Mouse (Mus musculus): ENCODE results near the gene Med12l. TPM values are rescaled to one million over a fixed set of nuclear protein-coding genes. Genes with fewer than 3 reads are reported as not detected.

The Med12l gene
- polyA plus RNA-seq, 1 experiment from 2014 or later = 1.6 TPM

DNA sequence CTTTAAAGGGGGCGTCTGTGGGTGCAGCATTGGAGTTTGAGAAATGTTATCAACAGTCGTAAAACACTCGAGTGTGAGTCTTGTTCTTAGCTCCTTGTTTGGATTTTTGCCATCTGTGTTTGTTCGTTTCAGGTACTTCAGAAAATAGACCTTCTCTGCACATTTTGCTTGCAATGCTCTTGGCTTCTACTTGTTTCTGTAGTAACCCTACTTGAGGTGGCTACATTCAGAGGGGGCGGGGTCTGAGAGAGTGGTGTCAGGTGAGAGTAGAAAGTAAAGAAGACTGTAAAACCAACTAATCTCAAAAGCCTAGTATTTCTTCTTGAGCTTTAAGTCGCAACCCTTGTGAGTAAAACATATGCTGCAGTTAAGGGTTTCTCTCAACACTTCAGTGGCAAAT, 23.1 kb downstream of the Med12l start:
- Histone ChIP-seq H3K36me3 (ENCODE audit: control insufficient read depth, insufficient read depth, low read length) (no peaks in the 10 kb centered on the region), H3K4me2 (ENCODE audit: low read depth, severe bottlenecking) (no peak overlapping the region), H3K9me3 (ENCODE audit: control insufficient read depth, low read length) (no peaks in the 10 kb centered on the region), H3K9ac (ENCODE audit: low read length) (no peak overlapping the region), H3K27ac (replicated peaks; ENCODE audit: low read depth, low read length) (no peak overlapping the region), H3K4me1 (ENCODE audit: control insufficient read depth, insufficient read depth, low read length) (no peaks in the 10 kb centered on the region), H3K27me3 (ENCODE audit: control insufficient read depth, insufficient read depth, low read length) (no peaks in the 10 kb centered on the region), H3K4me3 (ENCODE audit: low read depth, low read length) (no peak overlapping the region)
- DNase-seq (ENCODE audit: low spot score) = no peak
- WGBS = 71% methylated on average over 6 of the region's 6 CpGs
- ATAC-seq (ENCODE audit: insufficient number of reproducible peaks, low FRiP score, low TSS enrichment, low read depth) = no peak

GRCm38 (mm10) chr3:59030986-59031385, 25.4 kb downstream of the Med12l start:
- Histone ChIP-seq H3K9me3 (ENCODE audit: control insufficient read depth, low read length) (no peaks in the 10 kb centered on the region), H3K4me3 (ENCODE audit: low read depth, low read length) (no peak overlapping the region), H3K36me3 (ENCODE audit: control insufficient read depth, insufficient read depth, low read length) (no peaks in the 10 kb centered on the region), H3K27ac (replicated peaks; ENCODE audit: low read depth, low read length) (no peak overlapping the region), H3K4me2 (ENCODE audit: low read depth, severe bottlenecking) (no peak overlapping the region), H3K4me1 (ENCODE audit: control insufficient read depth, insufficient read depth, low read length) (no peaks in the 10 kb centered on the region), H3K9ac (ENCODE audit: low read length) (no peak overlapping the region), H3K27me3 (ENCODE audit: control insufficient read depth, insufficient read depth, low read length) (no peaks in the 10 kb centered on the region)
- WGBS = 32% methylated on average over 4 of the region's 4 CpGs
- DNase-seq (ENCODE audit: low spot score) (no peak), ATAC-seq (ENCODE audit: insufficient number of reproducible peaks, low FRiP score, low TSS enrichment, low read depth) (no peak)

DNA sequence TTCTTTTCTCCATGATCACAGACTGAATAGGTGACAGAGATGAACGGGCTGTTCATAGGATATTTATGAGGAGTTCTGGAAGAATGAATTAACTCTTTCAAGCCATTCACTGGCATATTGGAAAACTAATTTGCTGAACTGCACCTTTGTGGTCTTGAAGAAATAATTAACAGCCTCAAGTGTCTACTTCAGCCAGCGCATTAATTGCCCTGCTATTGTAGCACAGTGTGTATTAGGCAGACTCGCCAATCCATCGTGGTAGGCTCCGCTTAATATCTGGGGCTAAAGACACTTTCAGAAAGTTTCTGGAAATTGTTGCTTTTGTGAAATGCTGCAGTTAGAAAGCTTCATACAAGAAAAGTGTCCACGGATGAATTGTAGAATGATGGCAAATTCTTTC, 35.9 kb downstream of the Med12l start:
- WGBS = 83% methylated on average over 6 of the region's 6 CpGs
- no peak overlapping the region for H3K4me3 ChIP-seq (ENCODE audit: low read depth, low read length)
- no peaks in the 10 kb centered on the region for H3K4me1 ChIP-seq (ENCODE audit: control insufficient read depth, insufficient read depth, low read length)
- no peak overlapping the region for H3K9ac ChIP-seq (ENCODE audit: low read length)
- DNase-seq (ENCODE audit: low spot score) (no peak), ATAC-seq (ENCODE audit: insufficient number of reproducible peaks, low FRiP score, low TSS enrichment, low read depth) (no peak)
- H3K4me2 ChIP-seq (ENCODE audit: low read depth, severe bottlenecking) = no peak overlapping the region
- H3K27me3 ChIP-seq (ENCODE audit: control insufficient read depth, insufficient read depth, low read length) = no peaks in the 10 kb centered on the region
- no peaks in the 10 kb centered on the region for H3K36me3 ChIP-seq (ENCODE audit: control insufficient read depth, insufficient read depth, low read length)
- H3K27ac ChIP-seq (replicated peaks; ENCODE audit: low read depth, low read length) = no peak overlapping the region
- no peaks in the 10 kb centered on the region for H3K9me3 ChIP-seq (ENCODE audit: control insufficient read depth, low read length)

- H3K27ac ChIP-seq (replicated peaks; ENCODE audit: low read depth, low read length) = no peak overlapping the region
- no peak overlapping the region for H3K4me2 ChIP-seq (ENCODE audit: low read depth, severe bottlenecking)
- 87% methylated on average over 17 of the region's 17 CpGs for whole genome bisulfite sequencing
- no peaks in the 10 kb centered on the region for H3K9me3 ChIP-seq (ENCODE audit: control insufficient read depth, low read length)
- no peak overlapping the region for H3K9ac ChIP-seq (ENCODE audit: low read length)
- ATAC-seq (ENCODE audit: insufficient number of reproducible peaks, low FRiP score, low TSS enrichment, low read depth) = no peak
- H3K27me3 ChIP-seq (ENCODE audit: control insufficient read depth, insufficient read depth, low read length) = no peaks in the 10 kb centered on the region
- H3K36me3 ChIP-seq (ENCODE audit: control insufficient read depth, insufficient read depth, low read length) = no peaks in the 10 kb centered on the region
- no peaks in the 10 kb centered on the region for H3K4me1 ChIP-seq (ENCODE audit: control insufficient read depth, insufficient read depth, low read length)
- DNase-seq (ENCODE audit: low spot score) = no peak
- no peak overlapping the region for H3K4me3 ChIP-seq (ENCODE audit: low read depth, low read length)
These were observed 49.4 kb downstream of the Med12l start for GRCm38 (mm10) chr3:59054834-59055535.

DNA sequence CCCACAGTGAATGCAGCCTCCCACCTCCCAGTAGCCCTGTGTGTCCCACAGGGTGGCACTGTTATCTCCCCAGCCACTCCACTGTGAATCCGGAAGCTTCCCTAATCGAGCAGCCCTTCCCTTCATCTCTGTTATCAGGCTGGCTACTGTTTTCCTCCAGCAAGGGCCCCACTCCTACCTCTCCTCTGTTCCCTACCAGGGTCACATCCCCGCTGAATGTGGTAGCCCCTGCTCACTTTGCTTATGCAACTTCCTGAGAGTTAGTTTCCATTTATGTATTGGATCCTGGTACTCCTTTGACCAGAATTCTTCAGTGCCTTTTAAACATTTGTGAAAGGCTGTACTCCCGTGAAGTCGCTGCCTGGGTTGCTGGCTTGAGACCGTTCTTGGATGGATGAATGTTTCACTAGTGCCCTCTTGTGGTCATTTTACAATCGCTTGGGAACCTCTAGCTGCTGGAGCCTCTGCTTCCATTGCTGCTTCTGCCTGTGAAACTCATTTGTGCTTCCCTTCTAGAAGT, 53.5 kb downstream of the Med12l start:
- no peak for ATAC-seq (ENCODE audit: insufficient number of reproducible peaks, low FRiP score, low TSS enrichment, low read depth)
- H3K4me1 ChIP-seq (ENCODE audit: control insufficient read depth, insufficient read depth, low read length) = no peaks in the 10 kb centered on the region
- H3K9me3 ChIP-seq (ENCODE audit: control insufficient read depth, low read length) = no peaks in the 10 kb centered on the region
- H3K36me3 ChIP-seq (ENCODE audit: control insufficient read depth, insufficient read depth, low read length) = no peaks in the 10 kb centered on the region
- no peaks in the 10 kb centered on the region for H3K27me3 ChIP-seq (ENCODE audit: control insufficient read depth, insufficient read depth, low read length)
- H3K9ac ChIP-seq (ENCODE audit: low read length) = no peak overlapping the region
- WGBS = 1% methylated on average over 7 of the region's 7 CpGs
- peak; percentile 74 for DNase-seq (ENCODE audit: low spot score)
- no peak overlapping the region for H3K27ac ChIP-seq (replicated peaks; ENCODE audit: low read depth, low read length)
- H3K4me2 ChIP-seq (ENCODE audit: low read depth, severe bottlenecking) = 0 out of 2 replicates have a peak overlapping the region, but pooled peaks have one; percentile 15
- no peak overlapping the region for H3K4me3 ChIP-seq (ENCODE audit: low read depth, low read length)

DNA sequence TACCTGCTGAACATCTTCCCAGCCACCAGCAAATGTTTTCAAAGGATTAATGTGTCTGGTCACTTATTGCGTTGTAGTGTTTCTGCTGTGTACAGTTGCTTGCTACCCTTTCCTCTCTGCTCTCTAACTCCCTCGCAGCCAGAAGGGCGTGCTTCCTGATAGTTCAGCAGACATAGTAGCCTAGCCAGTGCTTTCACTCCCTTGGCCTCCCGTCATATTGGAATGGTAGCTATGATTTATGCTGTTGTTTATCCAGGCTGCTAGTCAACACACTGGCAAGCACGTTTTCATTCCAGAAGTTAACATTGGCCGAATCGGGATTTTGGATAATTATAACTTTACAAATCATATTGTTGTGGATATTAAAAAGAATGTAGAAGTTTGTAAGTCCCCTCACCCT, 54.5 kb downstream of the Med12l start:
- ATAC-seq (ENCODE audit: insufficient number of reproducible peaks, low FRiP score, low TSS enrichment, low read depth) (no peak), DNase-seq (ENCODE audit: low spot score) (no peak)
- Histone ChIP-seq H3K9me3 (ENCODE audit: control insufficient read depth, low read length) (no peaks in the 10 kb centered on the region), H3K36me3 (ENCODE audit: control insufficient read depth, insufficient read depth, low read length) (no peaks in the 10 kb centered on the region), H3K27me3 (ENCODE audit: control insufficient read depth, insufficient read depth, low read length) (no peaks in the 10 kb centered on the region), H3K4me2 (ENCODE audit: low read depth, severe bottlenecking) (no peak overlapping the region), H3K27ac (replicated peaks; ENCODE audit: low read depth, low read length) (no peak overlapping the region), H3K4me3 (ENCODE audit: low read depth, low read length) (no peak overlapping the region), H3K4me1 (ENCODE audit: control insufficient read depth, insufficient read depth, low read length) (no peaks in the 10 kb centered on the region), H3K9ac (ENCODE audit: low read length) (no peak overlapping the region)
- WGBS = 92% methylated on average over 7 of the region's 7 CpGs

DNA sequence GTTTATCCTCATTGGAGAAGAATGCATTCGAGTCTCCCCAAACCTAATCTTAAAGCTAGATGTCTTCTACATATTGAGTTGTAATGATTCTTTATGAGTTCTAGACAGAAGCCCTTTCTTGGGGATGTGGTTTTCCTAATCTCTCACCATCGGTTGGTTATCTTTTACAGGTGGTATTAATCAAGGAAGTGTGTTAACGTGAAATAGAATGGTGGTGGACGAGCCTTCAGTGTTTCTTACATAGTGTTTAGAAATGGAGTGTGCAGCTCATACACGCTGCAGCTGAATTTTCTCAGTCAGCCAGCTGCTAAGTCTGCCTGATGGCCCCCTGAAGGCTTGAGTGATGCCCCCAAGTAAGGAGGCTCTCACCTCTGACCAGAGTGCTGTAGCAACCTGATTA, 56.5 kb downstream of the Med12l start:
- 50% methylated on average over 5 of the region's 5 CpGs for whole genome bisulfite sequencing
- H3K27me3 ChIP-seq (ENCODE audit: control insufficient read depth, insufficient read depth, low read length) = no peaks in the 10 kb centered on the region
- H3K9ac ChIP-seq (ENCODE audit: low read length) = no peak overlapping the region
- H3K4me2 ChIP-seq (ENCODE audit: low read depth, severe bottlenecking) = no peak overlapping the region
- DNase-seq (ENCODE audit: low spot score) (no peak), ATAC-seq (ENCODE audit: insufficient number of reproducible peaks, low FRiP score, low TSS enrichment, low read depth) (no peak)
- no peaks in the 10 kb centered on the region for H3K36me3 ChIP-seq (ENCODE audit: control insufficient read depth, insufficient read depth, low read length)
- H3K4me1 ChIP-seq (ENCODE audit: control insufficient read depth, insufficient read depth, low read length) = no peaks in the 10 kb centered on the region
- no peaks in the 10 kb centered on the region for H3K9me3 ChIP-seq (ENCODE audit: control insufficient read depth, low read length)
- no peak overlapping the region for H3K27ac ChIP-seq (replicated peaks; ENCODE audit: low read depth, low read length)
- H3K4me3 ChIP-seq (ENCODE audit: low read depth, low read length) = no peak overlapping the region

GRCm38 (mm10) chr3:59063431-59063830, 57.8 kb downstream of the Med12l start:
- 89% methylated on average over 4 of the region's 4 CpGs for WGBS
- DNase-seq (ENCODE audit: low spot score) = no peak
- no peak overlapping the region for H3K4me2 ChIP-seq (ENCODE audit: low read depth, severe bottlenecking)
- H3K9me3 ChIP-seq (ENCODE audit: control insufficient read depth, low read length) = no peaks in the 10 kb centered on the region
- H3K27me3 ChIP-seq (ENCODE audit: control insufficient read depth, insufficient read depth, low read length) = no peaks in the 10 kb centered on the region
- no peak overlapping the region for H3K4me3 ChIP-seq (ENCODE audit: low read depth, low read length)
- ATAC-seq (ENCODE audit: insufficient number of reproducible peaks, low FRiP score, low TSS enrichment, low read depth) = no peak
- H3K4me1 ChIP-seq (ENCODE audit: control insufficient read depth, insufficient read depth, low read length) = no peaks in the 10 kb centered on the region
- no peak overlapping the region for H3K9ac ChIP-seq (ENCODE audit: low read length)
- H3K36me3 ChIP-seq (ENCODE audit: control insufficient read depth, insufficient read depth, low read length) = no peaks in the 10 kb centered on the region
- H3K27ac ChIP-seq (replicated peaks; ENCODE audit: low read depth, low read length) = no peak overlapping the region

DNA sequence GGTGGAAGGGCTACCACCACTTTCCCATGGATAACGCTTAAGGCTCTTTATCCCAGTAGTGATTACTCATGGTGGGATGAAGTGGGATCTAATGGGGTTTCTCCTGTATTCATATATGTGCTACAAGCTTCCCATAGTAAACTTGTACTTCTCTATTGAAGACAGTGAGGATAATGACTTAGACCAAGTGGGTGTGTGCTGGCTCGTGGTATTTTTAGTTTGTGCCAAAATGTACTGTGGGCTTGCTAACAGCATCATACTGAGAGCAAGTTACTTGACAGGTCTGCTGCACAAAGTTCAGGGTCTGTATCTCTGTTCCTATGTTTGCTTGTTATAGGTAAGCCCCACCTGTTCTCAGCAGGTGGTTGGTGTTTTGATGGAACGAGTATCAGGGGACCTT, 60.3 kb downstream of the Med12l start:
- no peaks in the 10 kb centered on the region for H3K27me3 ChIP-seq (ENCODE audit: control insufficient read depth, insufficient read depth, low read length)
- no peaks in the 10 kb centered on the region for H3K9me3 ChIP-seq (ENCODE audit: control insufficient read depth, low read length)
- H3K27ac ChIP-seq (replicated peaks; ENCODE audit: low read depth, low read length) = no peak overlapping the region
- DNase-seq (ENCODE audit: low spot score) (no peak), ATAC-seq (ENCODE audit: insufficient number of reproducible peaks, low FRiP score, low TSS enrichment, low read depth) (no peak)
- H3K36me3 ChIP-seq (ENCODE audit: control insufficient read depth, insufficient read depth, low read length) = no peaks in the 10 kb centered on the region
- H3K4me3 ChIP-seq (ENCODE audit: low read depth, low read length) = no peak overlapping the region
- H3K9ac ChIP-seq (ENCODE audit: low read length) = no peak overlapping the region
- no peak overlapping the region for H3K4me2 ChIP-seq (ENCODE audit: low read depth, severe bottlenecking)
- H3K4me1 ChIP-seq (ENCODE audit: control insufficient read depth, insufficient read depth, low read length) = no peaks in the 10 kb centered on the region
- 87% methylated on average over 3 of the region's 3 CpGs for WGBS

Measured in limb, embryonic 11.5 days (tissue).